Mouse (Mus musculus): ENCODE measurements around the gene Gm3696.
"Not testable (repeated sequence)": the region's sequence is repeated elsewhere in the genome, so short reads cannot be mapped to it uniquely, and the experiment has no call there.

Gene Gm3696

GRCm38 (mm10) chr14:7100521-7100920 is at the start of gene Gm3696:
Gene Gm3696 (minus strand): TSS chr14:7100621.
- DNase-seq, result not testable (repeated sequence)

GRCm38 (mm10) chr14:7125312-7125711 is 24.9 kb upstream of the Gm3696 start, which contains the start of gene Gm6676:
Gene Gm6676 (minus strand): TSS chr14:7125412.
- not testable (repeated sequence) for DNase-seq

GRCm38 (mm10) chr14:7105124-7105802 is 4.8 kb upstream of the Gm3696 start:
- peak; percentile 6 to 17 for DNase-seq

GRCm38 (mm10) chr14:7044870-7045269 is 55.6 kb downstream of the Gm3696 start, which contains the start of gene Gm3685:
Gene Gm3685 (minus strand): TSS chr14:7044970.
- DNase-seq, result not testable (repeated sequence)
